Mouse (Mus musculus) stomach, postnatal 0 days (tissue): ENCODE measurements around the gene Manbal. TPM values are rescaled to one million over a fixed set of nuclear protein-coding genes. Genes with fewer than 3 reads are reported as not detected.

Experiments used
- ATAC-seq: fragments of 200-750 bp; cut with Nextera tagmentation; 2 replicates; pipeline ENCODE4 v1.8.0; 2017; ENCODE audit not compliant: low FRiP score, low TSS enrichment
- DNase-seq: peaks from one replicate; pipeline ENCODE4 v3.0.0-alpha.2; 2016; ENCODE audit warnings: low spot score
- H3K27ac ChIP-seq: fragments of 300-500 bp; sonication (generic); replicated peaks from 2 replicates; pipeline ENCODE4 v1.5.1; 2014; ENCODE audit warnings: mild to moderate bottlenecking, control low read depth
- H3K27me3 ChIP-seq: fragments of 300-500 bp; sonication (generic); 2 replicates; pipeline ENCODE4 v1.6.1; 2014; ENCODE audit warnings: low read length; ENCODE audit not compliant: control insufficient read depth, insufficient read depth
- H3K36me3 ChIP-seq: fragments of 300-500 bp; sonication (generic); 2 replicates; pipeline ENCODE4 v1.6.1; 2014; ENCODE audit warnings: low read length, mixed read lengths; ENCODE audit not compliant: control insufficient read depth, insufficient read depth
- H3K4me1 ChIP-seq: fragments of 300-500 bp; sonication (generic); replicated peaks from 2 replicates; pipeline ENCODE4 v1.6.1; 2014; ENCODE audit warnings: antibody characterized with exemption; ENCODE audit not compliant: control insufficient read depth, insufficient read depth
- H3K4me2 ChIP-seq: fragments of 300-500 bp; sonication (generic); replicated peaks from 2 replicates; pipeline ENCODE4 v1.6.1; 2014; ENCODE audit warnings: low read depth, mild to moderate bottlenecking, control low read depth, moderate library complexity
- H3K4me3 ChIP-seq: fragments of 300-500 bp; sonication (generic); 2 replicates; pipeline ENCODE4 v1.5.1; 2014; ENCODE audit warnings: low read depth, low read length, control low read depth
- H3K9ac ChIP-seq: fragments of 300-500 bp; sonication (generic); 2 replicates; pipeline ENCODE4 v1.6.1; 2014; ENCODE audit warnings: mild to moderate bottlenecking, low read length, control low read depth, mixed read lengths
- H3K9me3 ChIP-seq: fragments of 300-500 bp; sonication (generic); 2 replicates; pipeline ENCODE4 v1.6.1; 2016; ENCODE audit warnings: low read length; ENCODE audit not compliant: control insufficient read depth
- CTCF ChIP-seq: IDR thresholded peaks from 2 replicates; pipeline ENCODE4 v1.5.1; 2016; ENCODE audit warnings: antibody characterized with exemption, low read depth, mild to moderate bottlenecking, moderate library complexity
- EP300 ChIP-seq: optimal IDR thresholded peaks from 2 replicates; pipeline ENCODE3; 2016; ENCODE audit warnings: antibody characterized with exemption
- WGBS: fragments of 180-500 bp; shearing (Covaris S2); extraction: QIAGEN DNeasy Blood & Tissue Kit; methylation state at CpG from one replicate; pipeline ENCODE4 v1.1.7; 2014; 5-methylcytosine and 5-hydroxymethylcytosine counted together
- polyA plus RNA-seq: library from polyadenylated mRNA; unstranded; fragments of >200 nt; fragmentation: Nextera tagmentation; extraction: Ambion mirVana; gene quantifications from 2 replicates; pipeline ENCODE4 v1.2.1, GENCODE M21; 2015

The Manbal gene
- polyA plus RNA-seq, 1 experiment from 2014 or later = 68.9 TPM

GRCm38 (mm10) chr2:157419506-157419905 lies 52.1 kb downstream of the Manbal start:
- H3K4me2 ChIP-seq = no peak overlapping the region
- no peak overlapping the region for H3K27ac ChIP-seq
- ATAC-seq = no peak
- H3K27me3 ChIP-seq = no peaks in the 10 kb centered on the region
- no peak overlapping the region for H3K4me3 ChIP-seq
- no peaks in the 10 kb centered on the region for H3K9me3 ChIP-seq
- no peaks in the 10 kb centered on the region for H3K36me3 ChIP-seq
- H3K9ac ChIP-seq = no peak overlapping the region
- H3K4me1 ChIP-seq = peaks cover 7% of the 10 kb centered on the region; the same call in 1 of the 2 replicates
- no peak for DNase-seq
- TF ChIP-seq EP300 = no peak
- no peak for TF ChIP-seq CTCF

- peaks cover 7% of the 10 kb centered on the region; the same call in 1 of the 2 replicates for H3K4me1 ChIP-seq
- H3K4me2 ChIP-seq = no peak overlapping the region
- no peak overlapping the region for H3K27ac ChIP-seq
- 58% methylated on average over 4 of the region's 4 CpGs for WGBS
- H3K9ac ChIP-seq = no peak overlapping the region
- no peaks in the 10 kb centered on the region for H3K27me3 ChIP-seq
- DNase-seq (peak; percentile 59), ATAC-seq (no peak)
- TF ChIP-seq CTCF = no peak
- TF ChIP-seq EP300 = no peak
- H3K9me3 ChIP-seq = no peaks in the 10 kb centered on the region
- H3K4me3 ChIP-seq = no peak overlapping the region
- H3K36me3 ChIP-seq = no peaks in the 10 kb centered on the region
These were observed 53.0 kb downstream of the Manbal start for GRCm38 (mm10) chr2:157420404-157420803.

- Histone ChIP-seq H3K36me3 (no peaks in the 10 kb centered on the region), H3K9ac (no peak overlapping the region), H3K4me3 (no peak overlapping the region), H3K9me3 (no peaks in the 10 kb centered on the region), H3K4me1 (peaks cover 7% of the 10 kb centered on the region; the same call in 1 of the 2 replicates), H3K27me3 (no peaks in the 10 kb centered on the region), H3K27ac (peak overlapping the region; percentile 98), H3K4me2 (no peak overlapping the region)
- DNase-seq = peak; percentile 65
- peak; percentile 69 for ATAC-seq
- WGBS = 55% methylated on average over 11 of the region's 11 CpGs
- no peak for TF ChIP-seq CTCF
- no peak for TF ChIP-seq EP300
These were observed 54.8 kb downstream of the Manbal start for GRCm38 (mm10) chr2:157422062-157422655.

- Histone ChIP-seq H3K4me1 (peaks cover 7% of the 10 kb centered on the region), H3K27ac (peak overlapping the region; percentile 98), H3K9me3 (no peaks in the 10 kb centered on the region), H3K4me3 (peak overlapping the region; percentile 83), H3K27me3 (no peaks in the 10 kb centered on the region), H3K36me3 (no peaks in the 10 kb centered on the region), H3K9ac (peak overlapping the region; percentile 99), H3K4me2 (peak overlapping the region; percentile 91)
- ATAC-seq (peak; percentile 79), DNase-seq (peak; percentile 87)
- 41% methylated on average over 11 of the region's 11 CpGs for WGBS
- TF ChIP-seq CTCF = no peak
- TF ChIP-seq EP300 = no peak
These were observed 55.7 kb downstream of the Manbal start for GRCm38 (mm10) chr2:157422854-157423705.

GRCm38 (mm10) chr2:157423706-157424125 lies 56.3 kb downstream of the Manbal start:
- H3K27ac ChIP-seq = peak overlapping the region; percentile 98
- TF ChIP-seq EP300 (no peak), CTCF (no peak)
- no peaks in the 10 kb centered on the region for H3K9me3 ChIP-seq
- peaks cover 4% of the 10 kb centered on the region for H3K4me1 ChIP-seq
- ATAC-seq = no peak
- peaks cover 3% of the 10 kb centered on the region; the same call in 1 of the 2 replicates for H3K36me3 ChIP-seq
- WGBS = 6% methylated on average over 20 of the region's 21 CpGs
- DNase-seq = no peak
- peak overlapping the region; percentile 91 for H3K4me2 ChIP-seq
- peak overlapping the region; percentile 99 for H3K9ac ChIP-seq
- no peaks in the 10 kb centered on the region for H3K27me3 ChIP-seq
- peak overlapping the region; percentile 83 for H3K4me3 ChIP-seq
